ENCODE assay signal across 10 mouse cellular contexts in the genomic region with DNA sequence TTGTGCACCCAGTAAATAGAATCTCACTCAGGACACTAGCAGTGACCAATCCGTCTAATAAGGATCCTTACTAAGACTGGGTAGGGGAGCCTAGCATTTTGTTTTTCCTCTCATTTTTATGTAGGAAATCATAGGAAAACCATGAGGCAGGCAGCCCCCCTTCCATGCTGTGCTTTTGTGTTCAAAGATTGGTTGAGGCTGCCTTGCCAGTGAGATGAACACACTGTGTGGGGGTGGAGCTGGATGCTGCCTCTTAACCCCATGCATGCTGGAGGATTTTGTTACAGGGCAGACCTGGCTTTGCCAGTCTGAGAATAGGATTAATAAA.
DNase-seq lines count a peak whose midpoint lies in the region; ATAC-seq and TF ChIP-seq lines count a peak whose summit lies in the region.
"Had no signal": no experiment of that assay in that cellular context is flagged by ENCODE, and none has a peak within 500 bp of the region (broad histone marks: within the 10 kb centered on the region; RNA-seq: fewer than 3 reads in every experiment).

No protein-coding gene starts in this region.

- peak; percentile 85; the same call in 1 of the 2 replicates for ATAC-seq in midbrain, embryonic 16.5 days
- ATAC-seq: liver, postnatal 0 days had no signal

- DNase-seq in cerebellum, postnatal 10 days, result peak; percentile 75 to 79
- no peak for DNase-seq in cerebellum, adult 11 months
- peak; percentile 65 for DNase-seq in forebrain, embryonic 10.5 days (ENCODE audit: extremely low spot score, low spot score)
- DNase-seq in layer of hippocampus, adult 2 months (ENCODE audit: low spot score in 2 of 2), result peak; percentile 23 to 52
- DNase-seq in thymus, postnatal 4 days, result no peak
- no peak for DNase-seq in adrenal gland, postnatal 14 days
- no peak for DNase-seq in adipocyte (ENCODE audit: low spot score)
- DNase-seq: liver, postnatal 0 days had no signal

- WGBS in forebrain, embryonic 10.5 days, result 7% methylated on average over 1 of the region's 1 CpGs
- 0% methylated on average over 1 of the region's 1 CpGs for WGBS in midbrain, embryonic 16.5 days

- peak overlapping the region; percentile 7 for H3K4me2 ChIP-seq in midbrain, embryonic 16.5 days (ENCODE audit: low read length)

- H3K27ac ChIP-seq in forebrain, embryonic 10.5 days, result peak overlapping the region; percentile 91
- H3K27ac ChIP-seq in layer of hippocampus, adult 2 months, result peak overlapping the region; percentile 59; the same call in 1 of the 2 replicates
- peak overlapping the region; percentile 78 for H3K27ac ChIP-seq in midbrain, embryonic 16.5 days (ENCODE audit: low read length)

- no peak for TF ChIP-seq CTCF in layer of hippocampus, adult 2 months (conservative IDR thresholded peaks at IDR 0.05)

- H3K4me3 ChIP-seq in forebrain, embryonic 10.5 days, result peak overlapping the region; percentile 33
- H3K4me3 ChIP-seq in layer of hippocampus, adult 2 months, result no peak overlapping the region
- H3K4me3 ChIP-seq in midbrain, embryonic 16.5 days (ENCODE audit: low read depth, low read length), result no peak overlapping the region
- H3K4me3 ChIP-seq: myocyte had no signal

- H3K36me3 ChIP-seq in forebrain, embryonic 10.5 days (replicated peaks), result no peaks in the 10 kb centered on the region
- H3K36me3 ChIP-seq in midbrain, embryonic 16.5 days (ENCODE audit: control insufficient read depth, insufficient read depth, low read length), result no peaks in the 10 kb centered on the region

- no peaks in the 10 kb centered on the region for H3K27me3 ChIP-seq in forebrain, embryonic 10.5 days (ENCODE audit: poor library complexity, severe bottlenecking)
- H3K27me3 ChIP-seq in midbrain, embryonic 16.5 days (ENCODE audit: control insufficient read depth, insufficient read depth, low read depth, low read length), result no peaks in the 10 kb centered on the region

- H3K9me3 ChIP-seq in forebrain, embryonic 10.5 days, result no peaks in the 10 kb centered on the region
- H3K9me3 ChIP-seq in midbrain, embryonic 16.5 days (replicated peaks; ENCODE audit: control insufficient read depth, low read length, poor library complexity, severe bottlenecking), result no peaks in the 10 kb centered on the region

- H3K9ac ChIP-seq in midbrain, embryonic 16.5 days (ENCODE audit: low read depth, low read length), result peak overlapping the region; percentile 31; the same call in 1 of the 2 replicates
- H3K9ac ChIP-seq: liver, postnatal 0 days had no signal

- H3K4me1 ChIP-seq in forebrain, embryonic 10.5 days, result peaks cover 38% of the 10 kb centered on the region
- peaks cover 26% of the 10 kb centered on the region for H3K4me1 ChIP-seq in midbrain, embryonic 16.5 days (ENCODE audit: control insufficient read depth, insufficient read depth, low read length)

Comparison
In these comparisons a context has a peak if more than half of its experiments do, and no peak if none do; other contexts are left out.
1. DNase-seq: peak in cerebellum, postnatal 10 days (2 of 2), forebrain, embryonic 10.5 days (single experiment) and layer of hippocampus, adult 2 months (2 of 2); none in cerebellum, adult 11 months (single experiment), thymus, postnatal 4 days (single experiment), adrenal gland, postnatal 14 days (single experiment) and adipocyte (single experiment).
2. Peak in every context shown above with its lines, with median percentiles within 50 percentile points of each other: H3K27ac ChIP-seq.